Mouse (Mus musculus): ENCODE results near the gene BC051019. TPM values are rescaled to one million over a fixed set of nuclear protein-coding genes. Genes with fewer than 3 reads are reported as not detected.

The BC051019 gene
- total RNA-seq, 2 experiments from 2014 or later = 1.3 TPM; not detected in 1

DNA sequence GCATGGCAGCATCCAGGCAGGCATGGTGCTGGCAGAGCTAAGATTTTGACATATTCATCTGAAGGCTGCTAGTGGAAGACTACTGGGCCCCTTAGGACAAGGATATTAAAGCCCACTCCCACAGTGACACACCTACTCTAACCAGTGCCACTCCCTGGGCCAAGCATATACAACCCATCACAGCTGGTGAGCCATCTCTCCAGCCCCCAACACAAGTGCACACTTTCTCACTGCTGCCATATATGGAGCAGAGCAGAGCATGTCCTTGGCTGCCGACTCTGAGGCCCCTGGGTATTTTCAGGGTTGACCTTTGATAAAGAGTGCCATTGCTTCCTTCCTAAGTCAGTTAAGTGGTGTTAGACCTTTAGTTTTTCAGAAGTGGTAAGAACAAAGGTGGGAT lies 13.6 kb downstream of the BC051019 start:
- no peak for DNase-seq (ENCODE audit: low spot score in 2 of 2)

DNA sequence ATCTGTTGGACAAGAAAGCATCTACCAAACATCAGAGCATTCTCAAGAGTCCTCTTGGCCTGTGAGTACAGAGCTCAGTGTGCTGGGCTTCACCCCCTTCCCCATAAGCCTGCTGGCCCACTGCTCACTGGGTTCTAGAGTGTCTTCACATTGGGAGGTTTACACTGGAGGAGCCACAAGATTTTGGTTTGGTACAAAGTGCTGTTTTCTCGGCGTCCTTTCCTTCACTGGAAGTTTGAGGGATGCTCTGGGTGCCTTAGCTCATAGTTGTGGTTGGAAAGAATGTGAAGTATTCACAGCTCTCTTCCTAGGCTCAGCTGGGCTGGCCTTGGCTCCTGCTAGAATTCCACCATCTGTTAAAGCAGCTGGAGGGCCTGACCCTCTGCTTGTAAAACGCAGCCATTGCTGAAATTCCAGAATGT lies 14.7 kb downstream of the BC051019 start:
- no peak for DNase-seq (ENCODE audit: low spot score in 2 of 2)

DNA sequence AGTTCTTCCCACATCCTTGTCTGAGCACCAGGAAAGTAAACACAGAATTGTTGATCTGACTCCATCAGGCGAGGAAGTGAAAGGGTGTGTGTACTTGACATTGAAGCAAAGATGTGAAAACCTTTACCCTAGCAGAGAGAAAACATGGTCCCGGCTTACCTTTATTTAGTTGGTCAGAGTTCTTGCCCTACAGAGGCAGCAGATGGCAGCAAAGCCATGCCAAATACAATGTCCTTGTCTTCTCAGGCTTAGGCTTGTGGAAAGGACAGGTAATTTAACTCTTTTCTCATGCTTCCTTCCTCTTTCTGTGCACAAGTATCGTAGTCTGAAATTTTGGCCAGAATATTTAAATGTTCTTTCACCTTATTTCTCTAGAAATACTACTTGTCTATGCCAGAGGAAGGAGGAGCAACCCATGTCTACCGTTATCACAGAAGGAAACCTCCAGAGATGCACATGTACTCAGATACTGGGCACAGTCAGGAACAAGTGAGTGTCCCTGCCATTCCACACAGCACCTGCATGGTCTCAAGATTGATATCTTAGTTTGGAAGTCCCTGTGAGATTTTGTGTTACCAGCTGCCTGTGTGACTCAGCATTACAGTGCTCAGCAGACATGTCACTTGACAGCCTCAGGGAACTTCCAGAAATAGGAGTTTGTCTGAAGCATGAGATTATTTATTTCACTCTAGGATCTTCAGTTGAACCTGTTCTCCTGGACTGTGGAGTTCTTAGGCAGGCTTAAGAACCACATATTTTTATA lies 16.4 kb downstream of the BC051019 start:
- peak; percentile 29 to 40 for DNase-seq (ENCODE audit: low spot score in 2 of 2)

DNA sequence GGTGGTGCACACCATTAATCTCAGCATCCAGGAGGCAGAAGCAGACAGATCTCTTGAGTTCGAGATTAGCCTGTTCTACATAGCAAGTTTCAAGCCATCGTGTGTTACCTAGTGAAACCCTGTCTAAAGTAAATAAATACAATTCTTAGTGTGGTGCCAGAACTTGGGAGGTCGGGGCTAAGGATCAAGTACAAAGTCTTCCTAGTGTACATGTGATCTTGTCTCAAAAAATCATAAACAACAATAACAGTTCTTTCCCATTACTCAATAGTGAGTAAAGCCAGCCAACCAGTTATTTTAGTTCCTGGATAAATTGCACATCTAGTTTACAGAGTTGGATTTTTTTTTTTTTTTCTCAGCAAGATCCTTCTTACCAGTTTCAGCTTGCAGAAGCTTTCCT lies 19.2 kb downstream of the BC051019 start:
- DNase-seq (ENCODE audit: low spot score in 2 of 2) = no peak

DNA sequence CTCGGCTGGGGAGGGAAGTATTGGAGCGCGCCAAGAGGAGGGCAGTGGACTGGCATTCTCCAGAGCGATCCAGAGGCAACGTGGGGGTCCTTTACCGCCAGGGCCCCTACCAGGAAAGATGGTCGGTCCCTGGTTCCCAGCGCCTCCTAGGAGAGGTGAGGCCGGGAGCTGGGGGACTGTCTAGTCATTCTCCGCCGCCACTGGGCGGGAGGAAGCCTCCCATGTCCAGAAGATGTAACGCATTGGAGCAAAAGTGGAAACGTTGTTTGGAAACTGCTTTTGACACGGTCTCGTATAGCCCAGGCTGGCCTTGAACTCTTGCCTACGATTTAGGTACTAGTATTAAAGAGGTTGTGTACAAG lies 19.7 kb downstream of the BC051019 start:
- no peak for DNase-seq (ENCODE audit: low spot score in 2 of 2)

DNA sequence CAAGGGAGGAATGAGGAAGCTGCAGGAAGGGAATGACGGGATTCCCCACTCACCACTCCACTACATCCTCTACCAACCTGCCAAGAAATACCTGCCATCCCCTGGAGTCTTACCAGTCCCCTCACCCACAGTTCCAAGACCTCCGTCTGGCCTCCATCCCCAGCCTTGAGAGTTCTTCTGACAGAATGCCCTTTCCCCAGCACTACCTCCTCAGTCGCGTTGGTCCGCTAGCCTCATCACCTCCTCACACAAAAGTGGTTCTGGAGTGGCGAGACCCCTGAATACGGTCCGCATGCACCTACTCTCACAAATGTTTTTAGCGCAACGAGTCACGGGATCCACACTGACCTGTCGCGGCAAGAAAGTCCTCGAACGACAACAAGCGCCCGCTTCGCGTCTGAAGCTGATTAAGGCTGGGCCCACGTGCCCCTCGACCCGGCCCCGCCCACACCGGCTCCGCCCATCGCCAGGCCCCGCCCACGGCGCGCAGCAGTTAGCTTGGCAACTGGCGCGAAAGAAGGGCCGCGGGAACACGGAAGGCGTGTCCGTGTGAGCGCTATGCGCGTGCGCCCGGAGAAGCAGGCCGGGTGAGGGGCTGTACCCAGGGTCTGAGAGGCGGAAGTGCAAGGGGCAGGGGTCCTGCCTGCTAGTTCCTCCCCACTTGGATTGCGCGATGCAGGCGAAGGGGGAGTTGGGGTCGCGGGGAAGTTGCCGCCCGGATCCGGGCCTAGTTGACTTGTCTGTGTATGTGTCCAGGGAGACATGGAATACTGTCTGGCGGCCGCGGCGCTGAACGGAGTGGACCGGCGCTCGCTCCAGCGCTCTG lies 20.2 kb downstream of the BC051019 start, which contains the start of the genes St5 and Akip1:
Gene St5, minus strand, starts transcription at position 416 of the 826 bp plus-strand sequence.
Gene Akip1, plus strand, starts transcription at position 501 of the 826 bp plus-strand sequence.
- DNase-seq (ENCODE audit: low spot score in 2 of 2) = peak; percentile 92 to 93

DNA sequence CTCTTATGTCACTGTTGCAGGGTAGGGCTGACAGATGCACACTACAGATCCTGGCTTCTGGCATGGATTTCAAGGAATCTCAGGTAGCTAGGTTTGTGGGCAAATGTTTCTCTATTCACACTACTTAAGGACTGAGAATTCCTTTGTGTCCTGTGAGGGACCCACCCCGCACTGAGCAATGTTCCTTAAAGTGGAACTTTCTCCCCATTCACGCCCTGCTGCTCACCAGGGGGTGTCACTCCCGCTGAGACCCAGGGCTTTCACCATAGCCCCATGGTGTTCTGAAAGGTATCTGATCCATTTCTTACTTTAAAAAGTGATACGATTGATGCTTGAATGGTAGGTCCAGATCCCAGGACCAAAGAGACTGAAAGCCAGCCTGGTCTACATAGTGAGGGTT lies 20.9 kb downstream of the BC051019 start:
- DNase-seq (ENCODE audit: low spot score in 2 of 2) = no peak

DNA sequence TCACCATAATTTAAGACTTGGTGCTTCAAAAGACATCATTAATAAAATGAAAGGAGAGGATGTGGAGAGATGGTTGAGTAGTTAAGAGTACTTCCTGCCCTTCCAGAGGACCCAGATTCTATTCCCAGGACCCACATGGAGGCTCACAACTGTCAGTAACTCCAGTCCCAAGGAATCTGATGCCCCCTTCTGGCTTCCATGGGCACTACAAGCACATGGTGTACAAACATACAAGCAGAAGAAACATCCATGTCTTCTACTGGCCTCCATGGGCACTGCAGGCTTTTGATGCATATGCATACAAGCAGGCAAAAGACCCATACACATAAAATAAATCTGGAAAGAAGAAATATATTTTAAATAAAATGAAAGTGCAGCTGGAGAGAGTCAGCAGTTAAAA lies 23.4 kb downstream of the BC051019 start:
- DNase-seq (ENCODE audit: low spot score in 2 of 2) = no peak

DNA sequence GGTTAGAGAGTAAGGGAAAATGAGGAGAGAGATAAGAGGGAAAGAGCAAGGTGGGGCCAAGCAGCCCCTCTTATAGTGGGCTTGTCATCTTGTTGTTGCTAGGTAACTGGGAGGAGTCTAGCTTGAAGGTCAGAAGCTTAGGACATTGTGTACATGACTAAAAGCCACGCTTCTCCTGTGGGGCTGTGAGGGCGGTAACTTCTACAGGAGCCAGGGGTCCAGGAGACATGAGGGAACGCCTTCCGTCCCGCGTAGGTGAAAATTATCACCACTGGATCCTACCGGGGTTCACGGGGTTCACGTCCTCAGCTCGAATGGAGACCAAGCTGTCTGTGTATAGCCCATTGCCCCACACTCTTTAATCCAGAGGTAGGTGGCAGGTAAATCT lies 28.3 kb downstream of the BC051019 start:
- no peak for DNase-seq (ENCODE audit: low spot score in 2 of 2)

DNA sequence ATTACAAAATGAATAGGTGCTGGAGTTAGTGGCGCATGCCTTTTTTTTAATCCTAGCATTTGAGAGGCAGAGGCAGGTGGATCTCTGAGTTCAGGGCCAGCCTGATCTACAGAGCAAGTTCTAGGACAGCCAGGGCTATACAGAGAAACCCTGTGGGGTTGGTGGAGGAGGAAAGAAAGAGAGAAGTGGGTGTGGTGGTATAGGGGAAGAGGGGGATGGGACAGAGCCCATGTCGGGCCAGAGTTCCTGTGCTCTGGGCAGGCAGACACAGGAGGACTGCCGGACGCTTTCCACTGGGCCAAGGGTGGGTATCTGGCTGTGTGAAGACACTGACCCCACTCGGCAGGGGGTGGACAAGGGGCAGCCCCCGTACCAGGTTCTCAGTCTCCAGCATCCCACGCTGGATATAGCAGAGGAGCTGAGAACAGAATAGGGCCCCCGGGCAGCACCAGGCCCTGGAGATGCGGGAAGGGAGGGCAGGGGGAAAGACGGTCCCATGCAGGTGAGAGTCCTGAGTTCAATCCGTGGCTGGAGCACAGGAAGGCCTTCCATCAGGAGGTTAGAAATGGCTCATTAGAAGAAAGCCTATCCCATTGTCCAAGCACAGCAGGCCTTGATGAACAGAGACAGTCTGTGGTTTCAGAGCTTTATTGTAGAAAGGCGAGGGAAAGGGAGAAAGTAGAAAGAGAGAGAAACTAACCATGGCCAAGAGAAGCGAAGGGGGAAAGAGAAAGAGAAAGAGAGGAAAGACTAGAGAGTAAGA lies 28.9 kb downstream of the BC051019 start:
- no peak for DNase-seq (ENCODE audit: low spot score in 2 of 2)

DNA sequence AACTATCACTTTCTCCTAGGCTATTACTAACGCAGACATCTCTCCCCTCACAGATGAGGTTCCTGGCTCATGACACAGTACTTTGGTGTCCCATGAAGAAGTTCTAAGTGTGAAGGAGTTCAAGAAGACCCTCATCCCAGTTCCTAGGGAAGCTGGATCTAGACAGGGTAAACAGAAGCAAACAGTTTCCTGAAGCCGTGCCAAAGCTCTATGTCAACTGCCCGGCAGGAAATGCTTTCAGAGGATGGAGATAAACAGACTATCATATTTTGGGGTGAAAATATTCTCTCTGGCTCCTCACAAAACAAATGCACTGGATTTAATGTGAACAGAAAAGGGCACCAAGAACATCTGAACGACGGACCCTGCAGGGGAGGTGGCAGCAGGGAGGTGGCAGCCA lies 32.7 kb downstream of the BC051019 start:
- DNase-seq (ENCODE audit: low spot score in 2 of 2) = no peak

DNA sequence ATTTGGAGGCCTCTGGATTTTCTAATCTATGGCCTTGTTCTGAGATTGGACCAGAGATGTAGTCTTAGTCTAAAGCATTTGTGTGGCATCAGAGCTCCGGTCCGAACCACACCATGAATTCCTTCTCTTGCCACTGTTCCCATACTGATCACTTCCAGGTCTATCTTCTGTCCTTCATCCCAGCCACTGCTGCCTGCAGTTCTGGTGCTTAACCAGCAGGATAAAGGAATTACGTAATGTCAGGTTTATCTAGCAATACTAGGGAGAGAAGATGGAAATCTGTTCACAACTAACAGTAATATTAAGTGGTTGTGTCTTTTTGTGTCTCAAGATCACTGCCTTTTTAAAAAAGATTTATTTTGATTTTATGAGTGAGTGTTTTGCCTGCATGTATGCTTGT lies 33.5 kb downstream of the BC051019 start:
- DNase-seq (ENCODE audit: low spot score in 2 of 2) = no peak

DNA sequence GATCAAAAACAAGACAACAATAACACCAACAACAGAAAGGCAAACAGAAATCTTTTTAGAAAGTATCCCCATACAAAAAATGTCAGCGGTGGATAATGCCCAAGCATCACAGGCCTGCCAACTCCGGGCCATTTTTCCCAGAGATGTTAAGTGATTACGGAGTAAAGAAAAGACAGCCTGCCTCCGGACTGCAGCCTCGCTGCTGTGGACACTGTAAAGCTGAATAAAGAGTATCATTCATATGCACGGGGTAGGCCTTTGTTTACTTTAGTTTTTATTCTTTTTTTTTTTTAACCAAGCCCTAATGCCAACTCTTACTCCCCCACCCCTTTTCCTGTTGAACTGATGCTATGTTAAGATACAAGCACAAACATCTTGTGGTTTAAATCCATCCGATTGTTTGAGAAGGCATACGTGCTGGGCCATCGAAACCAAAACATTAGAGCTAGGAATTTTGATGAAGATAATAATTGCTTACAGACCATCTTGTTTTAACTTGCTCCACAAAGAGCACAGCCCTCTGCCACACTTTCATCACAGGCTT lies 37.0 kb downstream of the BC051019 start:
- no peak for DNase-seq (ENCODE audit: low spot score in 2 of 2)

DNA sequence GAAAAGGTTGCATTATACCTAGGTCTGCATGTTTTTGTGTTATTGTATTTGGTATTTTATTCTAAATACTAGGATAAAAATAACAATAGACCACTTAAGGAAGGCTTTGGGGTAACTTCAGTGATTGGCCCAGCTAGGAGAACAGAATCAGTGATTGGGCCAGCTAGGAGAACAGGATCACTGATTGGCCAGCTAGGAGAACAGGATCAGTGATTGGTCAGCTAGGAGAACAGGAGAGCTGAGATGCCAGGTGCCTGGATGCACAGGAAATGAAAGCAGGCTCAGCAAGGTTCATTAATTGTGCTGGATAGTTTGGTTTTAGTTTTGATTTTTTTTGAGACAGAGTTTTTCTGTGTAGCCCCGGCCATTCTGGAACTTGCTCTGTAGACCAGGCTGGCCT lies 42.8 kb downstream of the BC051019 start:
- no peak for DNase-seq (ENCODE audit: low spot score in 2 of 2)

DNA sequence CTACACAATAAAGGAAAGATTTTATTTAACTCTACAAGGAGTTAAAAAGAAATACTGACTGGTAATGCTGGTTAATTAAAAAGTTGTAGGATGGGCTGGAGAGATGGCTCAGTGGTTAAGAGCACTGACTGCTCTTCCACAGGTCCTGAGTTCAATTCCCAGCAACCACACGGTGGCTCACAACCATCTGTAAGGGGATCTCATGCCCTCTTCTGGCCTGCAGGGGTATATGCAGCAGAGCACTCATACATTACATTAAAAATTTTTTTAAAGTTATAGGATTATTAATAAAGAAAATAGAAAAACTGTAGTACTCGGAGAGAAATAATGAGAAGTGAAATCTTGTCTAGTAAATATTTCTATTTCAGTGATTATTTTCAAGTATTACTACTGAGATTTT lies 43.4 kb downstream of the BC051019 start:
- DNase-seq (ENCODE audit: low spot score in 2 of 2) = no peak

DNA sequence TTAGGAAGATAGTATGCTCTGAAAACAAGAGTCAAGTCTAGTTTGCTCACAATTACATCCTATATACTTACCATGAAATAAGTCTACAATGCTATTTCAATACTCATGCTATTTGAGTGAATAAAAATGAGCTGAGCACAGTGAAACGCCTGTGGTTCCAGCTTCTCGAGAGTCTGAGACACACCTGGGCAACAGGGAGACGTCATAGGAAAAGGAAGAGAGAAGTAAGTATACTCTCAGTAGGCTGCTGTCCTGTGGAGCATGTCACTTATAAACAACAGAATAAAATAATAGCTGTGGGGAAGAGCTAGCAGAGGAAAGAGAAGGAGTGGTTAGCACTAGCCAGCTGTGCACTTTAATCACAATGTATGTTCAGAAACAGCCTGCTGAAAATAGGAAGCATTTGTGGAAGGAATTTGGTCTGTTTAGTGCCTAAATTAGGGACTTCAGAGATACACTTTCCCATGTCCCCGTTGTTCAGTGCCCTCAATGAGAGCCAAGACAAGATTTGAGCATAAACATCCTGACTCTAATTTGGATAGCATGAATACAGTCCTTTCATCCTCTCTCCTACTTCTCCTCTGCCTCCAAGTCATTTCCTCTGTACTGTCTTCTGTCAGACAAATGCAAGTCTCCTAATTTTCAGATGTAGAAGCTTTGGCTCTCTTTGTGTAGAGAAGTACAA lies 48.6 kb downstream of the BC051019 start:
- DNase-seq (ENCODE audit: low spot score in 2 of 2) = no peak

DNA sequence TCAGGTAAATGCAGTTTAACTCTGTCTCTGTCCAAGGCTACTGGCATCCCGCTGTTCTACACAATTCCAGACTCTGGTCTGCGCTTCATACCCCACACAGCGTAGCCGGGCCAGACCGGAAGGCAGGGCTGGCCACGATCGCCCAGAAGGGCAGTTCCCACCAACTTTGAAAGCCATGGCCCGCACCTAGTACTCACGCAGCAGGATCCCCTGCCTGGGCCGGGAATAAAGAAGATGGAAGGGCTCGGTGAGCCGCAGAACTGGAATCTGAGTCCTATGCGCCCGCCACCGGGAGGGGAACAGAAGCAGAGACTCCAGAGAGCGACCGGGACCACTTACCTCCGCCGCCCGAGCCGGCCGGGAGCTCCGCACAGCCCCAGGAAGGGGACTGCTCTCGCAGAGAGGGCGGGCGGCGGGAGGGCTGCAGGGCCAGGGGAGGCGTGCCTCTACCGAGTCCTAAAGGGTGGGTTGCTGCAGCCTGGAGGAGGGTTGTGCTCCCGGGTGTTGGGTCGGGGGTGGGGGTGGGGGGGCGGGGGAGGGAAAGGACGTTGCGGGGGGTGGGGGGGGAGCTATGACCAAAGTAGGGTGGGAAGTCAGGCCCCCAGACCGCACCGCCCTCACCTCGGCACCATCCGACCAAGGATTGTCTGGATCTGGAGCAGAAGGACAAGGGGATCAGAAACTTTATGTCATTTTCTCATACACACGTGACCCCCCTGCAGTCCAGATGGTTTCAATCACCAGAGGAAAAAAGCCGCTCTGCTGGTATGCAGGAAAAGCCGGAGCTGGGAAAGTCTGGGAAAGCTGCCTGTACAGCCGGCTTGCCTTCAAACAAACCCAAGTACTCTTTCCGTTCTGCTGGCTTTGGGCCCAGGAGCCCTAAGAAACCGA lies 51.8 kb downstream of the BC051019 start:
- DNase-seq (ENCODE audit: low spot score in 2 of 2) = peak; percentile 50 to 73

DNA sequence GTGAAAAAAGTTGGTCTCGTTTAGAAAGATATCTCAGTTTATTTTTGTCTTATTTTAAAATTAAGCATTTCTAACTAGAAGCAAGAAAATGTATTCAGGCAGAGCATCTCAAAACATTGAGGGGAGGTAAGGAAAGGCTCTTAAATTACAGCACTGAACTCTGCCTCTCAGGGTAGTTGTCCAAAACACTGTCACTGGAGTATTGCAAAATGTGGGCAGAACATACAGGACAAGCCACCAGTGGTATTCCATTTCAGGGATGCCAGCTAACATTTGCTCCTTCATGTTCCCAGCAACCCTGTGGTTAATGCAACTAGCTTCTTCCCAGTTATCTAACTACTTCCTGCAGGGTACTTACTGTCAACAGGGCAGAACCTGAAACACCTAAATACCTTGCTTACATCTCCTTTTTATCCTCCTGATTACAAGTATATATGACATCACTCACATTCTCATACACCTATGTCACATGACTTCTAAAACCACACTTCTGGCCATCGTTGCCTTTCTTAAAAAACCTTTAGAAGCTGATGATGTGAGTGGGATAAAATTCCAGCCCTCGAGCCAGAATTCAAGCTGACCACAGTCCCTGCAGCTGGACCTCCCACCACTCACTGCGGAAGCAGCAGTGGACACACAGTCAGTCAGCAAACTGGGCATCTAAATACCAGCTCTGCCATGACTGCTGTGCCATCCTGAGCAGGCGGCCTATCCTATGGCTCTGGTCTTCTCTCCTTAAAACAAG lies 54.1 kb downstream of the BC051019 start:
- DNase-seq (ENCODE audit: low spot score in 2 of 2) = no peak

DNA sequence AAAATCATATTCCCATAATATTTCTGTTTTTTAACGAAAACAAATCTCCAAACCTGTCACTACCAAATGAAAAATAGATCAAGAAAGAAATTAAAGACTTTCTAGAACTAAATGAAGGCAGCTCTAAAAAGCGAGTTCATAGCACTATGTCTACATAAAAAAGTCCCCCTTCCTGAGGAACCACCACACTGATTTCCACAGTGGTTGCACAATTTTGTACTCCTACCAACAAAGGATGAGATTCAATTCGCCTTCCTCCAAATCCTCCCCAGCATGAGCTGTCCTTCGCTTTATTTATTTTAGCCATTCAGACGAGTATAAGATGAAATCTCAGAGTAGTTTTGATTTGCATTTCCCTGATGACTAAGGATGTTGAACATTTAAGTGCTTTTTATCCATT lies 57.0 kb downstream of the BC051019 start:
- DNase-seq (ENCODE audit: low spot score in 2 of 2) = no peak
